Mouse (Mus musculus) limb, embryonic 11.5 days (tissue): ENCODE results near the gene Fxyd5. TPM values are rescaled to one million over a fixed set of nuclear protein-coding genes. Genes with fewer than 3 reads are reported as not detected.

Experiments used
- ATAC-seq: fragments of 200-750 bp; cut with Nextera tagmentation; 2 replicates; pipeline ENCODE4 v1.8.0; 2017; ENCODE audit warnings: low read depth; ENCODE audit not compliant: insufficient number of reproducible peaks, low FRiP score, low TSS enrichment
- DNase-seq: peaks from one replicate; pipeline ENCODE4 v3.0.0-alpha.2; 2015; ENCODE audit warnings: low spot score
- H3K27ac ChIP-seq: fragments of 300-500 bp; sonication (generic); replicated peaks from 2 replicates; pipeline ENCODE4 v1.5.1; 2014; ENCODE audit warnings: low read depth, mild to moderate bottlenecking, low read length
- H3K27me3 ChIP-seq: fragments of 300-500 bp; sonication (generic); 2 replicates; pipeline ENCODE4 v1.6.1; 2014; ENCODE audit warnings: mild to moderate bottlenecking, low read length, mixed read lengths; ENCODE audit not compliant: control insufficient read depth, insufficient read depth
- H3K36me3 ChIP-seq: fragments of 300-500 bp; sonication (generic); 2 replicates; pipeline ENCODE4 v1.6.1; 2014; ENCODE audit warnings: mild to moderate bottlenecking, low read length, moderate library complexity, mixed read lengths; ENCODE audit not compliant: control insufficient read depth, insufficient read depth
- H3K4me1 ChIP-seq: fragments of 300-500 bp; sonication (generic); 2 replicates; pipeline ENCODE4 v1.6.1; 2014; ENCODE audit warnings: low read length, mixed read lengths; ENCODE audit not compliant: control insufficient read depth, insufficient read depth
- H3K4me2 ChIP-seq: fragments of 300-500 bp; sonication (generic); 2 replicates; pipeline ENCODE4 v1.6.1; 2014; ENCODE audit warnings: low read depth, mild to moderate bottlenecking, moderate library complexity; ENCODE audit not compliant: severe bottlenecking
- H3K4me3 ChIP-seq: fragments of 300-500 bp; sonication (generic); 2 replicates; pipeline ENCODE4 v1.5.1; 2014; ENCODE audit warnings: low read depth, low read length
- H3K9ac ChIP-seq: fragments of 300-500 bp; sonication (generic); 2 replicates; pipeline ENCODE4 v1.6.1; 2014; ENCODE audit warnings: mild to moderate bottlenecking, low read length
- H3K9me3 ChIP-seq: fragments of 300-500 bp; sonication (generic); 2 replicates; pipeline ENCODE4 v1.6.1; 2016; ENCODE audit warnings: low read length; ENCODE audit not compliant: control insufficient read depth
- WGBS: fragments of 180-500 bp; shearing (Covaris S2); extraction: QIAGEN DNeasy Blood & Tissue Kit; methylation state at CpG from one replicate; pipeline ENCODE4 v1.1.7; 2014; 5-methylcytosine and 5-hydroxymethylcytosine counted together
- polyA plus RNA-seq: library from polyadenylated mRNA; unstranded; fragments of >200 nt; fragmentation: Nextera tagmentation; extraction: Ambion mirVana; gene quantifications from 2 replicates; pipeline ENCODE4 v1.2.1, GENCODE M21; 2014

Fxyd5 gene
- polyA plus RNA-seq: 10.8 and 11.5 TPM in 2 replicates

DNA sequence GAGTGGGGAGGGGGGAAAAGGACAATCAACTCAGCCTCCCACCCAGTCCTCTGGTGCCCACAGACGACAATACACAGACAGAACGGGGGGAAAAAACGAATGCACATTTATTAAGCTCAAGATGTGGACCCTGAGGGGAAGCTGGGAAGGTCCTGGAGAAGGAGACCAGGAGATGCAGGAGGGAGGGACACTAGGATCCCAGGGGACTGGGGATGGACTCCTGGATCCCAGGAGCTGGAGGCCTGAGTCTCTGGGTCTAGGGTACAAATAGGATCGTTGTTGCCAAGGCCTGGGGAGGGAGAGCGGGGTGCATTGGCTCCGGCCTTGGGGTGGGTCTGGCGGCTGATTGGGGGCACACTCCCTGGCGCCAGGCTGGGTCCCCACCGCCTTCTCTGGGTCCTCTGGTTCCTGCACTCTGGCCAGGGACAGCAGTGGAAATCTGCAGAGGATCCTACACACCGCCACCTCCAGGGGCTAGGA lies at the start of gene Fxyd5:
TSS of gene Fxyd5 (minus strand) at position 51 of the 480 bp plus-strand sequence.
- peak within 1 kb of the TSS; percentile 17; the same call in 1 of the 2 replicates for H3K4me3 ChIP-seq
- 32% methylated on average over 10 of the region's 10 CpGs for WGBS

GRCm38 (mm10) chr7:31089721-31090120 lies 47.4 kb upstream of the Fxyd5 start:
- Histone ChIP-seq H3K4me3 (no peak overlapping the region), H3K27me3 (no peaks in the 10 kb centered on the region), H3K27ac (no peak overlapping the region), H3K9me3 (no peaks in the 10 kb centered on the region; the same call in 1 of the 2 replicates), H3K36me3 (no peaks in the 10 kb centered on the region), H3K4me2 (no peak overlapping the region), H3K4me1 (no peaks in the 10 kb centered on the region), H3K9ac (no peak overlapping the region)
- 84% methylated on average over 2 of the region's 2 CpGs for WGBS
- ATAC-seq (no peak), DNase-seq (no peak)

More for the DNA sequence above, at the start of gene Fxyd5:
- no peaks in the 10 kb centered on the region; the same call in 1 of the 2 replicates for H3K4me1 ChIP-seq
- no peaks in the 10 kb centered on the region for H3K36me3 ChIP-seq
- ATAC-seq: no peak
- H3K27me3 ChIP-seq: peaks cover 38% of the 10 kb centered on the region
- 0 out of 2 replicates have a peak within 1 kb of the TSS, but pooled peaks have one; percentile 45 for H3K9ac ChIP-seq
- H3K4me2 ChIP-seq: peak within 1 kb of the TSS; percentile 39
- no peak for DNase-seq
- no peaks in the 10 kb centered on the region for H3K9me3 ChIP-seq
- no peak within 1 kb of the TSS for H3K27ac ChIP-seq

- H3K36me3 ChIP-seq: no peaks in the 10 kb centered on the region
- no peaks in the 10 kb centered on the region for H3K4me1 ChIP-seq
- DNase-seq (no peak), ATAC-seq (no peak)
- no peak overlapping the region for H3K27ac ChIP-seq
- H3K9me3 ChIP-seq: no peaks in the 10 kb centered on the region; the same call in 1 of the 2 replicates
- no peak overlapping the region for H3K4me3 ChIP-seq
- H3K27me3 ChIP-seq: no peaks in the 10 kb centered on the region
- no peak overlapping the region for H3K9ac ChIP-seq
- no peak overlapping the region for H3K4me2 ChIP-seq
- WGBS: 83% methylated on average over 3 of the region's 3 CpGs
Measured at GRCm38 (mm10) chr7:31088206-31088605, 45.9 kb upstream of the Fxyd5 start.

GRCm38 (mm10) chr7:31087262-31087661 lies 45.0 kb upstream of the Fxyd5 start:
- no peaks in the 10 kb centered on the region for H3K4me1 ChIP-seq
- H3K27ac ChIP-seq: no peak overlapping the region
- H3K9me3 ChIP-seq: no peaks in the 10 kb centered on the region; the same call in 1 of the 2 replicates
- no peak overlapping the region for H3K4me3 ChIP-seq
- no peaks in the 10 kb centered on the region for H3K36me3 ChIP-seq
- H3K27me3 ChIP-seq: no peaks in the 10 kb centered on the region
- no peak for ATAC-seq
- H3K9ac ChIP-seq: no peak overlapping the region
- WGBS: 66% methylated on average over 2 of the region's 2 CpGs
- no peak overlapping the region for H3K4me2 ChIP-seq
- no peak for DNase-seq

- Histone ChIP-seq H3K9ac (no peak overlapping the region), H3K4me1 (no peaks in the 10 kb centered on the region), H3K36me3 (no peaks in the 10 kb centered on the region), H3K9me3 (no peaks in the 10 kb centered on the region; the same call in 1 of the 2 replicates), H3K4me3 (no peak overlapping the region), H3K4me2 (no peak overlapping the region), H3K27me3 (no peaks in the 10 kb centered on the region), H3K27ac (no peak overlapping the region)
- DNase-seq (no peak), ATAC-seq (no peak)
- 90% methylated on average over 9 of the region's 9 CpGs for WGBS
Measured at GRCm38 (mm10) chr7:31086175-31086755, 44.0 kb upstream of the Fxyd5 start.

DNA sequence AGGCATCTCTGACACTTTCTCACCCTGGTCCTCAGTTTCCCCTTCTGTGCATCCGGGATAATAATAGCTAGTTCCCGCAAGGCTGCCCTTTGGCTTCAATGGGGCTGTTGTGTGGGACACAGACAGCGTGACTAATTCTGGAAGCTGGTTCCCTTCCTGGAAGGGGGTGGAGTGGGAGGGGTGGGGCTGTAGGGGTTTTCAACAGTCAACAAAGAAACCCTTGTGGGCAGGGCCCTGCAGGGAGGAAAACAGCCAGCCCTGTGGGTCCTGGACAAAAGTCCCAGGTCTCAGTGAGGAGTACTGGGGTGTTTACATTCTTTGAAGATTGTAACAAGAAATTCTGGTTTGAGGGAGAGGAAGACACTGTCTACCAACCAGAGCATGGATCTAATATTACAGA lies 42.9 kb upstream of the Fxyd5 start:
- no peaks in the 10 kb centered on the region for H3K4me1 ChIP-seq
- no peaks in the 10 kb centered on the region for H3K27me3 ChIP-seq
- no peaks in the 10 kb centered on the region for H3K36me3 ChIP-seq
- 72% methylated on average over 3 of the region's 3 CpGs for WGBS
- H3K9ac ChIP-seq: no peak overlapping the region
- H3K4me2 ChIP-seq: no peak overlapping the region
- peak overlapping the region; percentile 25; the same call in 1 of the 2 replicates for H3K27ac ChIP-seq
- no peak overlapping the region for H3K4me3 ChIP-seq
- DNase-seq: peak; percentile 37
- peaks cover 3% of the 10 kb centered on the region; the same call in 1 of the 2 replicates for H3K9me3 ChIP-seq
- no peak for ATAC-seq

DNA sequence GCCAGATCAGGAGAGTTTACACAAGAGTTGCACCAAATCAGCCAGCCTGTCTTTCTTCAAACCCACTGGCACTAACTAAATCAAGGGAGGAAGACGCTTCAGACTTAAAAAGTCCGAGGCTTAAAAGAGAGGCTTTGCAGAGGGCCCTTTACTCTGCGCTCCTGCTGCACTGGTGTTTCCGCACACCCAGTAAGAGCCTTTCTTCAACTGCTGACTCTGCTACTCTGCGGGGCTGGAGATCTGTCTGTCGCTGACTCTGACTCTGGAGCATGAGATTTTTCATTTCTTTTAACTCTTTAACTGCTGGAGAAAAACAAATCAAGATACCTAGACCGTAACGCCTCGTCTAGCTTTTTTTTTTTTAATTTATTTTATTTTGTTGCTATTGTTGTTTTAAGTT lies 41.9 kb upstream of the Fxyd5 start:
- Histone ChIP-seq H3K4me3 (no peak overlapping the region), H3K27ac (no peak overlapping the region), H3K9me3 (peaks cover 3% of the 10 kb centered on the region; the same call in 1 of the 2 replicates), H3K36me3 (no peaks in the 10 kb centered on the region), H3K27me3 (no peaks in the 10 kb centered on the region), H3K9ac (no peak overlapping the region), H3K4me1 (no peaks in the 10 kb centered on the region), H3K4me2 (no peak overlapping the region)
- DNase-seq (no peak), ATAC-seq (no peak)
- 63% methylated on average over 9 of the region's 9 CpGs for WGBS

DNA sequence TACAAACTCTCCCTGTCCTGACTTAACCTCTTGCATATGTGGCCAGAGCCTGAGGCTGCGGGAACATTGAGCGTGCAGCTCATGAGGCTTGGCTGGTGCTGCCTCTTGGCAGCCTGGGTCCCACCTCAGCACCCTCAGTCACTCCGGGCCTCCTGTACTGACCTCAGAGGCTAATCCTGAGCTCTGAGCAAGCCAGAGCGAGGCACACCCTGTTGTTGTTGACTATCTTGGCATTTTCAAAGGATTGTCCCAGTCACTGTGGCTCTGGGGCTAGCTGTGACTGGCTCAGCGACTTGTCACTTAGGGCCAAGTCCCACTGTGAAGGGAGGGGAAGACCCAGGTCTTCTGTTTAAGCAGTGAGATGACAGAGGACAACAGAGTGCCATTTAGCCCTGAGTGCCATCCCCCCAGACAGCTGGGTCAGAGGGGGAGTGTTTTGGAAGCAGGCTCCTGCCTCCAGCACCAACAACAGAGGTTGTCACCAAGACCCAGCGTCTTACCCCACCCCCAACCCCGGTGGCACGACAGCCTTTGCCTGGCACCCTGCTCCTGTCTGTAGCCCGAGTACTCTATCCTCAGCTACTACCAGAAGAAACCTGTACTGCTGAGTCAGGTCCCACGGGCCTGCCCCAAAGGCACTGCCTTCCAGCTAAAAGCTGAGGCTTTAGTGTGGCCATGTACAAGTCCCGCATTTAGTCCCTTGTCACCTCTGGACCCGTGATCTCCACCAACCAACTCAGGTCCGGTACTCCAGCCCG lies 40.7 kb upstream of the Fxyd5 start:
- Histone ChIP-seq H3K9ac (no peak overlapping the region), H3K4me2 (no peak overlapping the region), H3K36me3 (no peaks in the 10 kb centered on the region), H3K27ac (no peak overlapping the region), H3K27me3 (no peaks in the 10 kb centered on the region), H3K4me3 (no peak overlapping the region), H3K9me3 (peaks cover 3% of the 10 kb centered on the region; the same call in 1 of the 2 replicates), H3K4me1 (no peaks in the 10 kb centered on the region)
- DNase-seq (no peak), ATAC-seq (no peak)
- WGBS: 65% methylated on average over 14 of the region's 14 CpGs
